Comparison of ENCODE assay signal across 9 mouse cellular contexts in the genomic region with DNA sequence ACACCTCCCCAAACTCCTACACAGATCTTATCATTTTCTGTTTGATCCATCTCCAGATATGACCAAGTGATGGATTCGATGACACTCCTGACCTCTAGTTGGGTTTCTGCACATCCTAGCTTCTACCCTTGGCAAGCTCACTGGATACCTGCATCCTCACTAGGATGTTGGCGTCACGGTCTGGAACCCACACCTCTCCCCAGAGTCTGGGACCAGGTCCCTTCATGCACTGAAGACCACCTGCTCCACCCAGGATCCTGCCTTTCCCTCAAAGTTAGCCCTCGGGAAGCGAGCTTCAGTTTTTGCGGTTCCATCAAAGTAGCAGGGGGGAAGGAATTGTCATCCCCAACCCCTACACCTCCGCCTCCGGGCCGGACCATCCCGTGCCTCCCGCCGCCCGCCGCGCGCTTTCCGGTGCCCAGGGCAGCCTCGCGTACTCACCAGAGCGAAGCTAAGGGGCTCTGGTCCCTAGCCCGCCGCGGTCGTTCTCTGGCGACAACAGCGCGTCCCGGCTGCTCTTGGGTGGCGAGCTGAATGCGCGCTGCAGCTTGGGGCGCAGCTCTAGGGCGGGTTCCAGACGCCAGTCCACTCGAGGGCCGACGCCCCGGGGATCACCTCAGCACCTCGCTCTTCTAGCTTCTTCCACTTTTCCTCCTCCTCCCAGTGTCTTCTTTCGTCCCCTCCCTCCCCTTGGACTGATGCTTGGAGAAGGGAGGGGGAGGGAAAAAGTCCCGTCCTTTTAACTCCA. TPM values are rescaled to one million over a fixed set of nuclear protein-coding genes. Genes with fewer than 3 reads are reported as not detected.
DNase-seq lines count a peak whose midpoint lies in the region; ATAC-seq lines count a peak whose summit lies in the region.
"Had no signal": no experiment of that assay in that cellular context is flagged by ENCODE, and none has a peak within 500 bp of the region (broad histone marks: within the 10 kb centered on the region; RNA-seq: fewer than 3 reads in every experiment).

A gene (minus strand): TSS at position 671 of the 748 bp plus-strand sequence.

- no peak for ATAC-seq in heart, embryonic 12.5 days (ENCODE audit: insufficient number of reproducible peaks, low FRiP score)
- ATAC-seq in intestine, embryonic 15.5 days = no peak; the same call in 1 of the 2 replicates

- peaks cover 22% of the 10 kb centered on the region for H3K27me3 ChIP-seq in heart, embryonic 12.5 days (replicated peaks)
- H3K27me3 ChIP-seq in intestine, embryonic 15.5 days (replicated peaks) = peaks cover 8% of the 10 kb centered on the region; the same call in 1 of the 2 replicates

- WGBS in heart, embryonic 12.5 days = 4% methylated on average over 41 of the region's 41 CpGs
- 5% methylated on average over 40 of the region's 41 CpGs for WGBS in intestine, embryonic 15.5 days

- no peak for DNase-seq in heart, adult 8-10 months (ENCODE audit: low spot score)
- DNase-seq in thymus, postnatal 4 days = peak; percentile 15
- no peak for DNase-seq in thymus, postnatal 10 days (ENCODE audit: low spot score in 2 of 2)
- DNase-seq in neural tube, embryonic 10.5 days (ENCODE audit: extremely low spot score, low spot score) = peak; percentile 59
- DNase-seq in spleen, adult 12 weeks (ENCODE audit: low spot score) = no peak
- DNase-seq in thymus, postnatal 0 days (ENCODE audit: low spot score) = no peak

- H3K4me2 ChIP-seq in heart, embryonic 12.5 days = peak within 1 kb of the TSS; percentile 90
- H3K4me2 ChIP-seq in intestine, embryonic 15.5 days (replicated peaks) = peak within 1 kb of the TSS; percentile 87

- no peak within 1 kb of the TSS for H3K27ac ChIP-seq in heart, embryonic 12.5 days (ENCODE audit: poor library complexity, severe bottlenecking)
- H3K27ac ChIP-seq in intestine, embryonic 15.5 days = no peak within 1 kb of the TSS

- 0 out of 2 replicates have a peak, but pooled peaks cover 3% of the 10 kb centered on the region for H3K4me1 ChIP-seq in heart, embryonic 12.5 days (replicated peaks)
- H3K4me1 ChIP-seq in intestine, embryonic 15.5 days (replicated peaks) = no peaks in the 10 kb centered on the region

- H3K36me3 ChIP-seq in heart, embryonic 12.5 days = no peaks in the 10 kb centered on the region
- H3K36me3 ChIP-seq in intestine, embryonic 15.5 days = no peaks in the 10 kb centered on the region
- H3K36me3 ChIP-seq: G1E had no signal

- H3K4me3 ChIP-seq in heart, embryonic 12.5 days = peak within 1 kb of the TSS; percentile 49
- H3K4me3 ChIP-seq in intestine, embryonic 15.5 days (replicated peaks) = peak within 1 kb of the TSS; percentile 35

- H3K9me3 ChIP-seq in heart, embryonic 12.5 days (replicated peaks) = no peaks in the 10 kb centered on the region
- no peaks in the 10 kb centered on the region for H3K9me3 ChIP-seq in intestine, embryonic 15.5 days

- peak within 1 kb of the TSS; percentile 42; the same call in 1 of the 2 replicates for H3K9ac ChIP-seq in heart, embryonic 12.5 days
- no peak within 1 kb of the TSS; the same call in 1 of the 2 replicates for H3K9ac ChIP-seq in intestine, embryonic 15.5 days

RNA-seq across cellular contexts. Expression of the gene that starts here (rescaled TPM):
- not detected in 2 replicates for polyA plus RNA-seq in heart, embryonic 12.5 days (2016; fragmentation: Nextera tagmentation; extraction: Ambion mirVana)
- total RNA-seq in heart, adult 8-10 months (2022) = not detected
- polyA plus RNA-seq in intestine, embryonic 15.5 days (2015; fragmentation: Nextera tagmentation; extraction: Ambion mirVana) = not detected in 2 replicates
- polyA plus RNA-seq in thymus, postnatal 0 days (2015; fragmentation: Nextera tagmentation; extraction: Ambion mirVana) = not detected in 2 replicates
- total RNA-seq: G1E had no signal
- polyA plus RNA-seq: G1E had no signal

Comparison
In these comparisons a context has a peak if more than half of its experiments do, and no peak if none do; other contexts are left out.
1. DNase-seq: peak in thymus, postnatal 4 days (single experiment) and neural tube, embryonic 10.5 days (single experiment); none in heart, adult 8-10 months (single experiment), thymus, postnatal 10 days (0 of 2), spleen, adult 12 weeks (single experiment) and thymus, postnatal 0 days (single experiment).